Mouse (Mus musculus): ENCODE data around the gene Brox. TPM values are rescaled to one million over a fixed set of nuclear protein-coding genes. Genes with fewer than 3 reads are reported as not detected.

Brox gene
- polyA plus RNA-seq, 1 experiment from 2014 or later: 40.3 TPM

- Histone ChIP-seq H3K4me2 (ENCODE audit: low read depth, severe bottlenecking) (no peak overlapping the region), H3K27ac (replicated peaks; ENCODE audit: low read depth, low read length) (no peak overlapping the region), H3K9ac (ENCODE audit: low read length) (no peak overlapping the region), H3K9me3 (ENCODE audit: control insufficient read depth, low read length) (no peaks in the 10 kb centered on the region), H3K27me3 (ENCODE audit: control insufficient read depth, insufficient read depth, low read length) (no peaks in the 10 kb centered on the region), H3K4me1 (ENCODE audit: control insufficient read depth, insufficient read depth, low read length) (no peaks in the 10 kb centered on the region), H3K36me3 (ENCODE audit: control insufficient read depth, insufficient read depth, low read length) (no peaks in the 10 kb centered on the region), H3K4me3 (ENCODE audit: low read depth, low read length) (no peak overlapping the region)
- ATAC-seq (ENCODE audit: insufficient number of reproducible peaks, low FRiP score, low TSS enrichment, low read depth) (no peak), DNase-seq (ENCODE audit: low spot score) (no peak)
- WGBS: 84% methylated on average over 13 of the region's 13 CpGs
Observed at GRCm38 (mm10) chr1:183264145-183265008, 32.7 kb downstream of the Brox start.

- Histone ChIP-seq H3K36me3 (ENCODE audit: control insufficient read depth, insufficient read depth, low read length) (no peaks in the 10 kb centered on the region), H3K4me1 (ENCODE audit: control insufficient read depth, insufficient read depth, low read length) (no peaks in the 10 kb centered on the region), H3K9ac (ENCODE audit: low read length) (no peak overlapping the region), H3K4me2 (ENCODE audit: low read depth, severe bottlenecking) (no peak overlapping the region), H3K4me3 (ENCODE audit: low read depth, low read length) (no peak overlapping the region), H3K27ac (replicated peaks; ENCODE audit: low read depth, low read length) (no peak overlapping the region), H3K27me3 (ENCODE audit: control insufficient read depth, insufficient read depth, low read length) (no peaks in the 10 kb centered on the region), H3K9me3 (ENCODE audit: control insufficient read depth, low read length) (no peaks in the 10 kb centered on the region)
- 57% methylated on average over 10 of the region's 10 CpGs for WGBS
- no peak for DNase-seq (ENCODE audit: low spot score)
- ATAC-seq (ENCODE audit: insufficient number of reproducible peaks, low FRiP score, low TSS enrichment, low read depth): no peak
Observed at GRCm38 (mm10) chr1:183252574-183252973, 44.5 kb downstream of the Brox start.

- Histone ChIP-seq H3K27ac (replicated peaks; ENCODE audit: low read depth, low read length) (no peak overlapping the region), H3K4me2 (ENCODE audit: low read depth, severe bottlenecking) (no peak overlapping the region), H3K9me3 (ENCODE audit: control insufficient read depth, low read length) (no peaks in the 10 kb centered on the region), H3K9ac (ENCODE audit: low read length) (no peak overlapping the region), H3K4me1 (ENCODE audit: control insufficient read depth, insufficient read depth, low read length) (no peaks in the 10 kb centered on the region), H3K36me3 (ENCODE audit: control insufficient read depth, insufficient read depth, low read length) (no peaks in the 10 kb centered on the region), H3K4me3 (ENCODE audit: low read depth, low read length) (no peak overlapping the region), H3K27me3 (ENCODE audit: control insufficient read depth, insufficient read depth, low read length) (no peaks in the 10 kb centered on the region)
- DNase-seq (ENCODE audit: low spot score) (no peak), ATAC-seq (ENCODE audit: insufficient number of reproducible peaks, low FRiP score, low TSS enrichment, low read depth) (no peak)
- WGBS: 80% methylated on average over 2 of the region's 2 CpGs
Observed at GRCm38 (mm10) chr1:183251818-183252217, 45.3 kb downstream of the Brox start.

GRCm38 (mm10) chr1:183250612-183251011 is 46.5 kb downstream of the Brox start:
- H3K27ac ChIP-seq (replicated peaks; ENCODE audit: low read depth, low read length): no peak overlapping the region
- no peaks in the 10 kb centered on the region for H3K9me3 ChIP-seq (ENCODE audit: control insufficient read depth, low read length)
- DNase-seq (ENCODE audit: low spot score) (no peak), ATAC-seq (ENCODE audit: insufficient number of reproducible peaks, low FRiP score, low TSS enrichment, low read depth) (no peak)
- H3K4me3 ChIP-seq (ENCODE audit: low read depth, low read length): no peak overlapping the region
- no peaks in the 10 kb centered on the region for H3K4me1 ChIP-seq (ENCODE audit: control insufficient read depth, insufficient read depth, low read length)
- H3K27me3 ChIP-seq (ENCODE audit: control insufficient read depth, insufficient read depth, low read length): no peaks in the 10 kb centered on the region
- no peaks in the 10 kb centered on the region for H3K36me3 ChIP-seq (ENCODE audit: control insufficient read depth, insufficient read depth, low read length)
- WGBS: 71% methylated on average over 4 of the region's 4 CpGs
- no peak overlapping the region for H3K4me2 ChIP-seq (ENCODE audit: low read depth, severe bottlenecking)
- H3K9ac ChIP-seq (ENCODE audit: low read length): no peak overlapping the region

- ATAC-seq (ENCODE audit: insufficient number of reproducible peaks, low FRiP score, low TSS enrichment, low read depth) (no peak), DNase-seq (ENCODE audit: low spot score) (no peak)
- 43% methylated on average over 1 of the region's 1 CpGs for WGBS
- Histone ChIP-seq H3K27me3 (ENCODE audit: control insufficient read depth, insufficient read depth, low read length) (no peaks in the 10 kb centered on the region), H3K4me2 (ENCODE audit: low read depth, severe bottlenecking) (no peak overlapping the region), H3K9me3 (ENCODE audit: control insufficient read depth, low read length) (no peaks in the 10 kb centered on the region), H3K36me3 (ENCODE audit: control insufficient read depth, insufficient read depth, low read length) (no peaks in the 10 kb centered on the region), H3K27ac (replicated peaks; ENCODE audit: low read depth, low read length) (no peak overlapping the region), H3K4me1 (ENCODE audit: control insufficient read depth, insufficient read depth, low read length) (no peaks in the 10 kb centered on the region), H3K4me3 (ENCODE audit: low read depth, low read length) (no peak overlapping the region), H3K9ac (ENCODE audit: low read length) (no peak overlapping the region)
Observed at GRCm38 (mm10) chr1:183248144-183248543, 48.9 kb downstream of the Brox start.

- Histone ChIP-seq H3K4me1 (ENCODE audit: control insufficient read depth, insufficient read depth, low read length) (no peaks in the 10 kb centered on the region), H3K4me2 (ENCODE audit: low read depth, severe bottlenecking) (no peak overlapping the region), H3K27ac (replicated peaks; ENCODE audit: low read depth, low read length) (no peak overlapping the region), H3K9ac (ENCODE audit: low read length) (no peak overlapping the region), H3K27me3 (ENCODE audit: control insufficient read depth, insufficient read depth, low read length) (no peaks in the 10 kb centered on the region), H3K4me3 (ENCODE audit: low read depth, low read length) (no peak overlapping the region), H3K9me3 (ENCODE audit: control insufficient read depth, low read length) (no peaks in the 10 kb centered on the region), H3K36me3 (ENCODE audit: control insufficient read depth, insufficient read depth, low read length) (no peaks in the 10 kb centered on the region)
- 74% methylated on average over 7 of the region's 7 CpGs for WGBS
- ATAC-seq (ENCODE audit: insufficient number of reproducible peaks, low FRiP score, low TSS enrichment, low read depth) (no peak), DNase-seq (ENCODE audit: low spot score) (no peak)
Observed at GRCm38 (mm10) chr1:183243293-183243692, 53.8 kb downstream of the Brox start.

GRCm38 (mm10) chr1:183237901-183238300 is 59.2 kb downstream of the Brox start:
- no peaks in the 10 kb centered on the region for H3K36me3 ChIP-seq (ENCODE audit: control insufficient read depth, insufficient read depth, low read length)

GRCm38 (mm10) chr1:183236460-183236859 is 60.6 kb downstream of the Brox start:
- ATAC-seq (ENCODE audit: insufficient number of reproducible peaks, low FRiP score, low TSS enrichment, low read depth) (no peak), DNase-seq (ENCODE audit: low spot score) (no peak)
- no peaks in the 10 kb centered on the region for H3K36me3 ChIP-seq (ENCODE audit: control insufficient read depth, insufficient read depth, low read length)
- H3K27me3 ChIP-seq (ENCODE audit: control insufficient read depth, insufficient read depth, low read length): no peaks in the 10 kb centered on the region
- H3K27ac ChIP-seq (replicated peaks; ENCODE audit: low read depth, low read length): no peak overlapping the region
- 91% methylated on average over 5 of the region's 5 CpGs for WGBS
- no peak overlapping the region for H3K4me2 ChIP-seq (ENCODE audit: low read depth, severe bottlenecking)
- H3K9me3 ChIP-seq (ENCODE audit: control insufficient read depth, low read length): no peaks in the 10 kb centered on the region
- H3K9ac ChIP-seq (ENCODE audit: low read length): no peak overlapping the region
- H3K4me3 ChIP-seq (ENCODE audit: low read depth, low read length): no peak overlapping the region
- H3K4me1 ChIP-seq (ENCODE audit: control insufficient read depth, insufficient read depth, low read length): no peaks in the 10 kb centered on the region

More at GRCm38 (mm10) chr1:183237901-183238300, 59.2 kb downstream of the Brox start:
- no peaks in the 10 kb centered on the region for H3K4me1 ChIP-seq (ENCODE audit: control insufficient read depth, insufficient read depth, low read length)
- WGBS: 27% methylated on average over 2 of the region's 2 CpGs
- H3K27me3 ChIP-seq (ENCODE audit: control insufficient read depth, insufficient read depth, low read length): no peaks in the 10 kb centered on the region
- H3K9me3 ChIP-seq (ENCODE audit: control insufficient read depth, low read length): no peaks in the 10 kb centered on the region
- no peak for DNase-seq (ENCODE audit: low spot score)
- no peak overlapping the region for H3K4me3 ChIP-seq (ENCODE audit: low read depth, low read length)
- no peak overlapping the region for H3K9ac ChIP-seq (ENCODE audit: low read length)
- ATAC-seq (ENCODE audit: insufficient number of reproducible peaks, low FRiP score, low TSS enrichment, low read depth): no peak
- no peak overlapping the region for H3K27ac ChIP-seq (replicated peaks; ENCODE audit: low read depth, low read length)
- H3K4me2 ChIP-seq (ENCODE audit: low read depth, severe bottlenecking): no peak overlapping the region

All from limb, embryonic 11.5 days (tissue).